Mouse (Mus musculus) lung, embryonic 14.5 days (tissue): ENCODE measurements at regions not wholly inside any gene's neighbourhood (a gene's known extent, or its start where the extent isn't known, plus 50 kb on each side); places are given as distances from the start of the nearest gene placed in this dataset.
A peak's percentile ranks its signal among the peaks of the same experiment; 100 is the strongest.

Source experiments
- ATAC-seq: fragments of 200-750 bp; cut with Nextera tagmentation; 2 replicates; pipeline ENCODE4 v1.8.0; 2017; ENCODE audit warnings: mild to moderate bottlenecking, moderate TSS enrichment, moderate library complexity; ENCODE audit not compliant: insufficient read depth
- DNase-seq: peaks from one replicate; pipeline ENCODE4 v3.0.0-alpha.2; 2015
- H3K27ac ChIP-seq: fragments of 300-500 bp; sonication (generic); 2 replicates; pipeline ENCODE4 v1.5.1; 2014; ENCODE audit warnings: low read depth, mild to moderate bottlenecking, moderate library complexity
- H3K27me3 ChIP-seq: fragments of 300-500 bp; sonication (generic); 2 replicates; pipeline ENCODE4 v1.6.1; 2014; ENCODE audit warnings: low read length, control low read depth; ENCODE audit not compliant: insufficient read depth
- H3K36me3 ChIP-seq: fragments of 300-500 bp; sonication (generic); 2 replicates; pipeline ENCODE4 v1.6.1; 2014; ENCODE audit warnings: control low read depth; ENCODE audit not compliant: insufficient read depth
- H3K4me1 ChIP-seq: fragments of 300-500 bp; sonication (generic); 2 replicates; pipeline ENCODE4 v1.6.1; 2014; ENCODE audit warnings: antibody characterized with exemption, control low read depth; ENCODE audit not compliant: insufficient read depth
- H3K4me2 ChIP-seq: fragments of 300-500 bp; sonication (generic); 2 replicates; pipeline ENCODE4 v1.6.1; 2014; ENCODE audit warnings: mild to moderate bottlenecking
- H3K4me3 ChIP-seq: fragments of 300-500 bp; sonication (generic); 2 replicates; pipeline ENCODE4 v1.5.1; 2014; ENCODE audit warnings: low read depth, low read length
- H3K9ac ChIP-seq: fragments of 300-500 bp; sonication (generic); 2 replicates; pipeline ENCODE4 v1.6.1; 2014
- H3K9me3 ChIP-seq: fragments of 300-500 bp; sonication (generic); 2 replicates; pipeline ENCODE4 v1.6.1; 2016; ENCODE audit warnings: low read depth, low read length, control low read depth
- CTCF ChIP-seq: IDR thresholded peaks from 2 replicates; pipeline ENCODE4 v1.5.1; 2016; ENCODE audit warnings: antibody characterized with exemption, low read depth
- WGBS: fragments of 180-500 bp; shearing (Covaris S2); extraction: QIAGEN DNeasy Blood & Tissue Kit; methylation state at CpG from one replicate; pipeline ENCODE4 v1.1.7; 2014; 5-methylcytosine and 5-hydroxymethylcytosine counted together

GRCm38 (mm10) chr10:44861671-44862359, 205.2 kb upstream of the Prep start:
- ATAC-seq (peak; percentile 83), DNase-seq (peak; percentile 75)
- Histone ChIP-seq H3K36me3 (no peaks in the 10 kb centered on the region), H3K9me3 (no peaks in the 10 kb centered on the region), H3K27ac (peak overlapping the region; percentile 65), H3K4me2 (no peak overlapping the region), H3K4me3 (no peak overlapping the region), H3K27me3 (no peaks in the 10 kb centered on the region), H3K4me1 (peaks cover 9% of the 10 kb centered on the region), H3K9ac (no peak overlapping the region)
- no peak for TF ChIP-seq CTCF
- 42% methylated on average over 10 of the region's 10 CpGs for WGBS

GRCm38 (mm10) chr10:44857444-44857843, 209.6 kb upstream of the Prep start:
- no peak overlapping the region for H3K4me3 ChIP-seq
- 56% methylated on average over 4 of the region's 4 CpGs for WGBS
- H3K27ac ChIP-seq: no peak overlapping the region
- no peak overlapping the region for H3K4me2 ChIP-seq
- no peaks in the 10 kb centered on the region for H3K9me3 ChIP-seq
- TF ChIP-seq CTCF: no peak
- ATAC-seq (no peak), DNase-seq (no peak)
- no peak overlapping the region for H3K9ac ChIP-seq
- peaks cover 9% of the 10 kb centered on the region for H3K4me1 ChIP-seq
- no peaks in the 10 kb centered on the region for H3K27me3 ChIP-seq
- H3K36me3 ChIP-seq: no peaks in the 10 kb centered on the region

- Histone ChIP-seq H3K27me3 (no peaks in the 10 kb centered on the region), H3K4me3 (no peak overlapping the region), H3K9ac (no peak overlapping the region), H3K9me3 (no peaks in the 10 kb centered on the region), H3K4me2 (no peak overlapping the region), H3K36me3 (no peaks in the 10 kb centered on the region), H3K27ac (no peak overlapping the region), H3K4me1 (no peaks in the 10 kb centered on the region)
- no peak for TF ChIP-seq CTCF
- no peak for DNase-seq
- no peak for ATAC-seq
- 86% methylated on average over 4 of the region's 4 CpGs for WGBS
Measured at GRCm38 (mm10) chr10:44854109-44854508, 212.9 kb upstream of the Prep start.

- no peak for DNase-seq
- H3K4me2 ChIP-seq: no peak overlapping the region
- no peak overlapping the region for H3K4me3 ChIP-seq
- H3K36me3 ChIP-seq: no peaks in the 10 kb centered on the region
- no peaks in the 10 kb centered on the region for H3K9me3 ChIP-seq
- H3K9ac ChIP-seq: no peak overlapping the region
- no peak for TF ChIP-seq CTCF
- no peaks in the 10 kb centered on the region for H3K27me3 ChIP-seq
- no peak for ATAC-seq
- 74% methylated on average over 4 of the region's 4 CpGs for WGBS
- 0 out of 2 replicates have a peak, but pooled peaks cover 7% of the 10 kb centered on the region for H3K4me1 ChIP-seq
- H3K27ac ChIP-seq: no peak overlapping the region
Measured at GRCm38 (mm10) chr10:44849016-44849415, 218.0 kb upstream of the Prep start.

- H3K27me3 ChIP-seq: no peaks in the 10 kb centered on the region
- H3K36me3 ChIP-seq: no peaks in the 10 kb centered on the region
- DNase-seq (no peak), ATAC-seq (no peak)
- peak overlapping the region; percentile 73 for H3K27ac ChIP-seq
- 0 out of 2 replicates have a peak, but pooled peaks cover 7% of the 10 kb centered on the region for H3K4me1 ChIP-seq
- H3K4me3 ChIP-seq: no peak overlapping the region
- H3K9ac ChIP-seq: no peak overlapping the region
- no peak for TF ChIP-seq CTCF
- WGBS: 55% methylated on average over 3 of the region's 3 CpGs
- H3K9me3 ChIP-seq: no peaks in the 10 kb centered on the region
- H3K4me2 ChIP-seq: no peak overlapping the region
Measured at GRCm38 (mm10) chr10:44846765-44847164, 220.2 kb upstream of the Prep start.

- ATAC-seq: peak; percentile 76; the same call in 1 of the 2 replicates
- Histone ChIP-seq H3K27me3 (no peaks in the 10 kb centered on the region), H3K27ac (peak overlapping the region; percentile 73), H3K36me3 (no peaks in the 10 kb centered on the region), H3K4me2 (no peak overlapping the region), H3K9me3 (no peaks in the 10 kb centered on the region), H3K9ac (no peak overlapping the region), H3K4me3 (no peak overlapping the region), H3K4me1 (0 out of 2 replicates have a peak, but pooled peaks cover 7% of the 10 kb centered on the region)
- DNase-seq: peak; percentile 71
- WGBS: 14% methylated on average over 2 of the region's 2 CpGs
- TF ChIP-seq CTCF: no peak
Measured at GRCm38 (mm10) chr10:44846149-44846548, 220.9 kb upstream of the Prep start.

- ATAC-seq (no peak), DNase-seq (no peak)
- TF ChIP-seq CTCF: no peak
- no peak overlapping the region for H3K27ac ChIP-seq
- no peaks in the 10 kb centered on the region for H3K27me3 ChIP-seq
- no peaks in the 10 kb centered on the region for H3K4me1 ChIP-seq
- H3K4me2 ChIP-seq: no peak overlapping the region
- 62% methylated on average over 2 of the region's 2 CpGs for WGBS
- H3K9me3 ChIP-seq: no peaks in the 10 kb centered on the region
- H3K36me3 ChIP-seq: no peaks in the 10 kb centered on the region
- no peak overlapping the region for H3K4me3 ChIP-seq
- H3K9ac ChIP-seq: no peak overlapping the region
Measured at GRCm38 (mm10) chr10:44840449-44840848, 226.6 kb upstream of the Prep start.

GRCm38 (mm10) chr10:44832455-44832854, 234.5 kb upstream of the Prep start:
- ATAC-seq: no peak

More at GRCm38 (mm10) chr10:44832455-44832854, 234.5 kb upstream of the Prep start:
- Histone ChIP-seq H3K4me2 (no peak overlapping the region), H3K9ac (no peak overlapping the region), H3K27me3 (no peaks in the 10 kb centered on the region), H3K36me3 (no peaks in the 10 kb centered on the region), H3K9me3 (no peaks in the 10 kb centered on the region), H3K27ac (no peak overlapping the region), H3K4me1 (no peaks in the 10 kb centered on the region), H3K4me3 (no peak overlapping the region)
- no peak for DNase-seq
- TF ChIP-seq CTCF: no peak
- WGBS: 86% methylated on average over 1 of the region's 1 CpGs
